Mouse (Mus musculus) lung, postnatal 10 days (tissue): ENCODE measurements at regions not wholly inside any gene's neighbourhood (a gene's known extent, or its start where the extent isn't known, plus 50 kb on each side); places are given as distances from the start of the nearest gene placed in this dataset.

ENCODE experiments used
- DNase-seq: peaks from one replicate; pipeline ENCODE4 v3.0.0; 2021

- DNase-seq = no peak
These were observed 107.2 kb upstream of the Tsc22d1 start for GRCm38 (mm10) chr14:76307603-76308002.

GRCm38 (mm10) chr14:76308188-76308812 is 106.5 kb upstream of the Tsc22d1 start:
- no peak for DNase-seq

DNA sequence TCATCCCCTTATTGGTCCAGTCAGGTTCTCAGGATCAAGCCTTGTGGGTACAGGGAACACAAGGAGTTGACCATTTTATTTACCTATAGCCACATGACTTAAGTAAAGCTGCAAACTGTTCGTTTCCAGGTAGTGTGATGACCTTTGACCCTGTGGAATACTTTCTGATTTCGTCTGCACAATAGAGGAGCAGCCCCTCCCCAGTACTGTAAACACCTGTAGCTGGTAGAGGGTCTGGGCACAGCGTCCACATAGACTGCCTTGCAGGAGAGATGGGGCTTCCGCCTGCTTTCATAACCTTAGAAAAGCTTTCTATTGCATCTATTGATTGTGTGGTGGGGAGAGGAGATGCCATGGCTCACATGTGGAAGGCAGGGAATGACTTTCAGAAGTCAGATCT is 105.2 kb upstream of the Tsc22d1 start:
- no peak for DNase-seq

- peak; percentile 87 for DNase-seq
These were observed 104.5 kb upstream of the Tsc22d1 start for GRCm38 (mm10) chr14:76310278-76310677.

DNA sequence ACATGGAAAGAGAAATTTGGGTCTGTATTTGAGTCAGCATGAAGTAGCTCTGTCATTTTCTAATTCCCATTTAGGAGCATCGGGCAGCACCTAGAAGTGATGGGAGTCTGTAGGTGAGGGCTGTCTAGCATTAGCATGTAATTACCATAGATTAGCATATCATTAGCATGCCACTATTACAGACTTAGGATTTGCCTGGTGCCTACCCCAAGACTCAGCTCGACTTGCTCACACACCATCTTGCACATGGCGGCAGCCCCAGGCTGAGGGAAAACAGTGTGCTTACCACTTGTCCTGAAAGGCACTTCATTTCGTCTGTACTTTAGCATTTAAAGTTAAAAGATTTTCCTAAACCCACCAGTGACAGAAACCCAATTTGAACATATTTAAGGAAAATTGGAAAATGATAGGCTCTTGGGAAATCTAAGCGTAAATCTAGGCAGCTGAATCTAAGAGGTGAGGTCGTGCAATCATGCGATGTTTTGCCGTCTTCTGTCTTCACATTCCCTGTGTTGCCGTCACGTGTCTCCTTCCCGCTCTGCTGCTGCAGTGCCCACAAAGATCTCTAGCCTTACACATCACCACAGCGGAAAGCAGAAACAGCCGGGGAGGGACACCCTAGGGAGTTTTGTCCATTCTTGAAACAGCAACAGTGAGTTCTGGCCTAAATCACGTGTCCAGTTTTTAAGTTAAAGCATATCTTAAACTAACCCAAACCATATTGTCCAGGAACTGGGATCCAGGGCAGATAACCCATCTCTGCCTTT is 101.2 kb upstream of the Tsc22d1 start:
- DNase-seq = no peak

- DNase-seq = peak; percentile 88
These were observed 96.3 kb upstream of the Tsc22d1 start for GRCm38 (mm10) chr14:76318438-76318837.

DNA sequence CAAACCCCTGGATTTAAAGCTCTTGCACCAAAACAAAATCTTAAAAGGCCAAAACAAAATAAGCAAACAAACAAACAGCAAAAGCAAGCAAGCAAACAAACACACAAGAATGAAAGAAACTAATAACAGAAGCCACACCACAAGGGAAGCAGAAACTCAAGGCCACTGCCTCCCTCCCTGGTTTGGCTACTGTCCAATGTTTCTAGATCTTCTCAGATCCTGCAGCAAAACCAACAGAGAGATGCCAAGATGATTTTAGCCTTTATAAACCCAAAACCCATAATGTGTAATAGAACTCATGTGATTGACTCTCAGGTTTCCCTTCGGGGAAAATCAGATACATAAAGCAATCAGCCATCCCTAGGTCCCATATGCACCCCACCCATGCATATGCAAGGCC is 90.5 kb upstream of the Tsc22d1 start:
- no peak for DNase-seq

GRCm38 (mm10) chr14:76329983-76330382 is 84.8 kb upstream of the Tsc22d1 start:
- DNase-seq = no peak

DNA sequence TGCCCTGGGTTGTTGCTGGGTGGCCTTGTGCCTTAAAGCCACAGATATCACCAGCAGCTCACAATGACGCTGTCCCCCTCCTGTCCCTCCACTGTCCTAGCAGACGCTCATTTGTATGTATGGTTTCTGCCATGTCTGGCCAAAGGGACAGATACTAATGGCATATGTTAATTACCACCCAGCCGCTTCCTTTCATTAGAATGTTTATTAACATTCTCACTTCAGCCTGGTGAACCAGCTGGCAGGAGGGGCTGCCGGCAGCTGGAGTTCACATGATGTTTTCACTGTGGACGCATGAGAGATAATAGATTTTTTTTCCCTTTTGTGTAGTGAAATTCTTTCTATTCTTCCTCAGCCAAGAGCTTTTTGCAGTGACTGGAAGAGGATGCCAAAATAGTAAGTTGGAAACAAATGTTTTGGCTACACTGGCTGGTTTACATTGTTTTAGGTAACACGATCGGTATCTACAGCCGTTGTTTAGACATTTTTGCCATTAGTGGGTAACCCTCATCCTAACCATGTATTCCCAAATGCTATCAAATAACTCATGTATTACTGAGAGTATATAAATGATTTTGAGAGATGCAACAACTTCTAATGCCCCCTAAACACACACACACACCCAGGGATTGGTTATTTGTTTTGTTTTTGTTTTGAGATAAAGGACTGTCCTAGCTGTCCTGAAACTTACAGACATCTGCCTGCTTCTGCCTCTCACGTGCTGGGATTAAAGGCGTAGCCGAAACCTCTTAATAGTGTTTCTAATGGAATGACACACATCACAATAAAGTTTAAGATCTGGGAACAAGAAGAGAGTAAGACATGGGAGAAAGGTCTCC is 83.0 kb upstream of the Tsc22d1 start:
- DNase-seq = no peak

DNA sequence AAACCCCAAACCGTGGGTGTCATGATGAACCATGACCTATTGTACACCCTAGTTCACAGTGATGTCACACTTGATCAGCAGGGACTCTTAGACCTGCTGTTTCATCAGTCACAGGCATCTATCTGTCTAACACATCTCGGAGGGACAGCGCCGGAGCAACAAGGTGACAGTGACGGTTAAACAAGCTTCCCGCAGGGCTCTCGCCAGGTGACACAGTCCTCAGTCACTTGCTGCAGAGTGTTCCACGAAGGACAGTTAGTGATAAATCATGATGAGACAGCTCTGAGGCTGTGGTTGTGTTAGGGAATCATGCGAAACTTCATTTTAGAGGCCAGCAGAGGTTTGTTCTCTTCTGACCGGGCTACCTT is 82.4 kb upstream of the Tsc22d1 start:
- DNase-seq = no peak

DNA sequence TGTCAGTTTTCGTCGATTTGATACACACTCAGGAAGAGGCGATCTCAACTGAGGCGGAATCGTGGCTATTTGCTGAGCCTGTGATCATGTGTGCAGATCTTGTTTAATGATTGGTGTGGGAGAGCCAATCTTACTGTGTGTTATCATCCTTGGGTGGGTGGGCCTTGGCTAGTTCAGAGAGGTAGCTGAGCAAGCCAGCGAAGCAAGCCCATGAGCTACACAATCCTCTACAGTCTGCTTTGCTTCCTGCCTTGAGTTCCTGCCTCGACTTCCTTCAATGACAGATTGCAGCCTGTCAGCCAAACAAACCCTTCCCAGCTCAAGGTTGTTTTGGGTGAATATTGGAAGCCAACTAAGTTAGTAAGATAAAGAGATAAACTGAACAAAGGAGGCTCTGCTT is 74.0 kb upstream of the Tsc22d1 start:
- no peak for DNase-seq

DNA sequence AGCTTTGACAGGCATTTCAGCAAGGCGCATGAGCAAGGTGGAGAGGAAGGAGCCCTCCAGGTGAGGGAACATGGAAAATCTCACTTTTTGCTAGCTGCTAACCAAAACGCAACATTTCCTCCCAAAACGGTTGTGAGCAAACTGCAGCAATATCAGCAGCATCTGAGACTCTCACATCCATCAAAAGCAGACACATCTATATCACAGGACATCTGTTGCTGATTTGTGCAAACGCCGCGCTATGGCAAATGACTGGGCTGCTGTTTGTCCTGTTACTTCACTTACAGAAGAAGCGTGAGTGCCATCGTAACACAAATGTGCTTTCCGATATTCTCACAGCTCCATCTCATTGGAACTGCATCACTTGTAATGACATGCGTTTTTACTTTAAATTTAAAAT is 73.5 kb upstream of the Tsc22d1 start:
- no peak for DNase-seq

DNA sequence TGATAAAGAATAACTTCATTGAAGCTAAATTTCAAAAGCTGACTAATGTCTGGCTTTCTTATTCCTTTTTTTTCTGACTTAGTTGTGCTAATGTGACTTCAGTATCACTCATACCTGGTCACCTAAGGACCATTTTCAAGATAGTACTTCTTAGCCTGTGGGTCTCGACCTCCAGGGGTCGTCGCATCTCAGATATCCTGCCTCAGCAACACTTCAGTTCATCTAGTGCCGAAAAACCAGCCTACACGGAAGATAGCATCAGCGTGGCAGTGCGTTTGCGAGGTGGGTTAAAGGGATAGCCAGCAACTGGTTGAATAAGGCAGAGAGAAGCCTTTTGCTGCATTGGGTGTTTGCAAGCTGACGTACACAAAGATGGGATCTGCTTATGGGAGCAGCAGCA is 62.9 kb upstream of the Tsc22d1 start:
- DNase-seq = no peak

DNA sequence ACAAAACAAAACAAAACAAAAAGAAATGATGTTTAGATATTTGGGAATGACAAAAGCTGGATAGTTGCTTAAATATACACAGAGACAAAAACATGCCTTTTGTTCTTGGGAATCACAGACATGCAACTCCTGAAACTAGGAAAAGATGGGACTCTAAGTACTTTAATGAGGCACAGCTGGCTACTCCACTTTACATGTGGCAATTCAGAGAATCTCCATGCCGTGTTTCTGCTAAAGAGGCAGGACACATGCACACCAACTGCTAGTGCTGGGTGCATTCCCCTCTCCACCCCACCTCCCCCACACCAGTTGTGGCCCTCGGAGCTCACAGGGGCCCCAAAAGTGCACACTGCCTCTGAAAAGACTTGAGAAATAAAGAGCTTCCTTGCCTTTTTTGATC is 58.6 kb upstream of the Tsc22d1 start:
- DNase-seq = no peak

- DNase-seq = peak; percentile 2
These were observed 54.8 kb upstream of the Tsc22d1 start for GRCm38 (mm10) chr14:76359837-76360410.

DNA sequence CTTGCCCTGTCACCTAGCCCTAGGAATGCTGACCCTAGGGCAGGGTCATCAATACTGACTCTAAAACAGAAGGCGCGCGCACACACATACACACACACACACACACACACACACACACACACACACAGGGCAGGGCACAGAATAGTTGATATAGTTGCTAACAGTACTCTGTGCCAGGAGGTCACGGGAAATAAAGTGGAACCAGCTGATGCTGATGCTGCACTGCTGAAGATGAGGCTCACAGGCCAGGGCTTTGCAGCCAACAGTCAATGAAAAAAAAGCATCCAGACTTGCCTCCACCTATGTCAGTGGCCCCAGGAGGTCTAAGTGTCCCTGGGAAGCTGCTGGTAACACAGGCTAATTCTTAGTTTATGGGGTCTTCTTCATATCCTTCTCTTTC is 50.7 kb upstream of the Tsc22d1 start:
- DNase-seq = no peak
